Mouse (Mus musculus) small intestine, adult 2 months (tissue): Measurements from ENCODE around the gene Palm2. TPM values are rescaled to one million over a fixed set of nuclear protein-coding genes. Genes with fewer than 3 reads are reported as not detected.

ENCODE experiments used
- H3K27ac ChIP-seq: fragments of 200-500 bp; 2 replicates; pipeline ENCODE4 v1.5.1; 2012; ENCODE audit warnings: low read depth, low read length, control low read depth, inconsistent platforms; ENCODE audit not compliant: insufficient read depth
- H3K27me3 ChIP-seq: fragments of 200-500 bp; 2 replicates; pipeline ENCODE4 v1.6.1; 2012; ENCODE audit warnings: mild to moderate bottlenecking, moderate library complexity, low read length, inconsistent platforms; ENCODE audit not compliant: control insufficient read depth, insufficient read depth
- H3K36me3 ChIP-seq: fragments of 200-500 bp; 2 replicates; pipeline ENCODE4 v1.6.1; 2012; ENCODE audit warnings: mild to moderate bottlenecking, low read length, control low read depth, inconsistent platforms; ENCODE audit not compliant: control insufficient read depth, insufficient read depth
- H3K4me1 ChIP-seq: fragments of 200-500 bp; 2 replicates; pipeline ENCODE4 v1.6.1; 2012; ENCODE audit warnings: low read length, inconsistent platforms, mixed read lengths; ENCODE audit not compliant: control insufficient read depth, insufficient read depth, insufficient read length
- H3K4me3 ChIP-seq: fragments of 200-500 bp; 2 replicates; pipeline ENCODE4 v1.5.1; 2012; ENCODE audit warnings: low read depth, mild to moderate bottlenecking, control low read depth, inconsistent platforms, low read length, moderate library complexity
- CTCF ChIP-seq: fragments of 200-500 bp; IDR thresholded peaks from 2 replicates; pipeline ENCODE4 v1.5.1; 2012; ENCODE audit warnings: low read depth, mild to moderate bottlenecking, control low read depth, inconsistent platforms, low read length, moderate library complexity, mixed read lengths; ENCODE audit not compliant: insufficient replicate concordance, insufficient read length; ENCODE audit errors: extremely low read depth
- POLR2A ChIP-seq: fragments of 200-500 bp; IDR thresholded peaks from 2 replicates; pipeline ENCODE4 v1.6.1; 2012; ENCODE audit warnings: low read depth, mild to moderate bottlenecking, control low read depth, inconsistent platforms, low read length, moderate library complexity
- WGBS: fragments of 180-500 bp; shearing (Covaris S2); methylation state at CpG from one replicate; pipeline ENCODE4 v1.1.7; 2018; 5-methylcytosine and 5-hydroxymethylcytosine counted together
- polyA plus RNA-seq: library from polyadenylated mRNA; depleted of rRNA; stranded (reverse); fragments of >200 nt; gene quantifications from 2 replicates; pipeline ENCODE4 v1.2.3, GENCODE M21; 2012

The Palm2 gene
- polyA plus RNA-seq, 1 experiment: 0.04 TPM

DNA sequence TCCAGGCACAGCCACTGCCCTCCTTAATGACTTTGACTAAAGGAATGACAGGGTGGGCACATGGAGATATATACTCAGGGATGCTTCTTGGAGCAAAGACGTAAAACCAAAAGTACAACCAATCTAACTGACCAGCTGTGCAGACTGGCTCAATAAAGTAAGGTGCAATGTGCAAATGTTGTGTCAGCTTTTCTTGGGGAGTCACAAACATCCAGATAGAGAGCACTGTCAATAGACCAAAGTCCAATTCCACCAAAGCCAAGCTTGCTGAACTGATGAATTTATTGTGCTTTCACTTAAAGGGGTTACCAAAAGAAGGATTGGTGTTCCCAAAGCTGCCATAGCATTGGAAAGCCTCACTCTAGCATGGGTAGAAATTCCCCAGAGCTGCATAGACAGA, 77.7 kb downstream of the Palm2 start:
- 40% methylated on average over 1 of the region's 1 CpGs for WGBS
- TF ChIP-seq CTCF: no peak
- TF ChIP-seq POLR2A: no peak
- Histone ChIP-seq H3K27ac (no peak overlapping the region), H3K4me1 (peaks cover 6% of the 10 kb centered on the region; the same call in 1 of the 2 replicates), H3K4me3 (no peak overlapping the region), H3K27me3 (no peaks in the 10 kb centered on the region; the same call in 1 of the 2 replicates), H3K36me3 (no peaks in the 10 kb centered on the region)

- Histone ChIP-seq H3K36me3 (no peaks in the 10 kb centered on the region), H3K27me3 (no peaks in the 10 kb centered on the region; the same call in 1 of the 2 replicates), H3K4me3 (no peak overlapping the region), H3K4me1 (peaks cover 6% of the 10 kb centered on the region; the same call in 1 of the 2 replicates), H3K27ac (no peak overlapping the region)
- 70% methylated on average over 8 of the region's 8 CpGs for WGBS
- no peak for TF ChIP-seq CTCF
These were observed 79.3 kb downstream of the Palm2 start for GRCm38 (mm10) chr4:57513241-57513933.

- no peak overlapping the region for H3K4me3 ChIP-seq
- H3K36me3 ChIP-seq: no peaks in the 10 kb centered on the region
- 88% methylated on average over 31 of the region's 31 CpGs for WGBS
- no peak overlapping the region for H3K27ac ChIP-seq
- no peaks in the 10 kb centered on the region; the same call in 1 of the 2 replicates for H3K27me3 ChIP-seq
- TF ChIP-seq CTCF (no peak), POLR2A (no peak)
- H3K4me1 ChIP-seq: peaks cover 6% of the 10 kb centered on the region; the same call in 1 of the 2 replicates
These were observed 80.2 kb downstream of the Palm2 start for GRCm38 (mm10) chr4:57514003-57514937.

DNA sequence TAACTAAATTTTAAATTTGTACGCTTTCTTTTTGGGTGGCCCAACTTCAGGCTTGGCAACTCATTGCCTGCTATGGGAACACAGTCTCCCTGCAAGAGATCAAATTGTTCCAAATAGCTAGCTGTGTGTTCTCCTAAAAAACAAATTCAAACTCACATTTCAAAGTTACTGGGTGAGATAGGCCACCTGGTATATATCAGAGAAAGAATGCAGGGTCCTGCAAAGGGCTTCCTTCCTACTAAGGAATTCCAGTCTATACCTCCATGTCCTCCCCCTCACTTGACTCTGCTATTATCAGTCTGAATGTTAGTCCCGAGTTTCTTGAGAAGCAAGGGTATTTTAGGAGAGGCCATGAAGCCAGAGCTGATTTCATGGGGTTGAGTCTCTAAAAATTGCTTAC, 81.3 kb downstream of the Palm2 start:
- 62% methylated on average over 2 of the region's 2 CpGs for WGBS
- H3K36me3 ChIP-seq: no peaks in the 10 kb centered on the region
- no peak overlapping the region for H3K4me3 ChIP-seq
- TF ChIP-seq POLR2A: no peak
- TF ChIP-seq CTCF: no peak
- H3K4me1 ChIP-seq: peaks cover 4% of the 10 kb centered on the region; the same call in 1 of the 2 replicates
- H3K27ac ChIP-seq: no peak overlapping the region
- no peaks in the 10 kb centered on the region for H3K27me3 ChIP-seq

- H3K27ac ChIP-seq: no peak overlapping the region
- TF ChIP-seq POLR2A: no peak
- TF ChIP-seq CTCF: no peak
- H3K27me3 ChIP-seq: no peaks in the 10 kb centered on the region
- no peaks in the 10 kb centered on the region for H3K36me3 ChIP-seq
- WGBS: 96% methylated on average over 15 of the region's 15 CpGs
- H3K4me3 ChIP-seq: no peak overlapping the region
- no peaks in the 10 kb centered on the region for H3K4me1 ChIP-seq
These were observed 89.4 kb downstream of the Palm2 start for GRCm38 (mm10) chr4:57523456-57523855.

- 73% methylated on average over 3 of the region's 3 CpGs for WGBS
- Histone ChIP-seq H3K36me3 (no peaks in the 10 kb centered on the region), H3K27ac (no peak overlapping the region), H3K4me3 (no peak overlapping the region), H3K4me1 (no peaks in the 10 kb centered on the region), H3K27me3 (no peaks in the 10 kb centered on the region)
- no peak for TF ChIP-seq CTCF
- TF ChIP-seq POLR2A: no peak
These were observed 90.4 kb downstream of the Palm2 start for GRCm38 (mm10) chr4:57524461-57524860.
